Mouse (Mus musculus) G1E (cell line): ENCODE data around the gene Vmp1. TPM values are rescaled to one million over a fixed set of nuclear protein-coding genes. Genes with fewer than 3 reads are reported as not detected.

Experiments used
- ATAC-seq: 2 replicates; pipeline ENCODE4 v1.8.0; 2016; ENCODE audit warnings: mild to moderate bottlenecking; ENCODE audit not compliant: insufficient number of reproducible peaks, poor library complexity, low FRiP score, severe bottlenecking; ENCODE audit errors: extremely low read depth
- DNase-seq: peaks from one replicate; pipeline ENCODE4 v3.0.0; 2012; ENCODE audit warnings: low spot score
- H3K27me3 ChIP-seq: 2 replicates; pipeline ENCODE4 v1.6.1; 2012; ENCODE audit warnings: mild to moderate bottlenecking, low read length, inconsistent platforms; ENCODE audit not compliant: insufficient read depth
- H3K36me3 ChIP-seq: replicated peaks from 2 replicates; pipeline ENCODE3; 2012; ENCODE audit warnings: mild to moderate bottlenecking, inconsistent platforms
- H3K4me1 ChIP-seq: 2 replicates; pipeline ENCODE4 v1.6.1; 2012; ENCODE audit warnings: low read depth, low read length, inconsistent platforms, mixed read lengths; ENCODE audit not compliant: insufficient read depth
- H3K4me3 ChIP-seq: 2 replicates; pipeline ENCODE4 v1.5.1; 2012; ENCODE audit warnings: low read depth, mild to moderate bottlenecking, inconsistent platforms, low read length, moderate library complexity, mixed read lengths
- H3K9me3 ChIP-seq: replicated peaks from 2 replicates; pipeline ENCODE4 v1.6.1; 2012; ENCODE audit warnings: inconsistent platforms
- CTCF ChIP-seq: IDR thresholded peaks from 2 replicates; pipeline ENCODE4 v1.5.1; 2012; ENCODE audit warnings: low read depth, low read length, inconsistent platforms, mixed read lengths
- GATA1 ChIP-seq: IDR thresholded peaks from 2 replicates; pipeline ENCODE4 v1.6.1; 2012; ENCODE audit warnings: borderline replicate concordance, low read length, inconsistent platforms, mixed read lengths
- GATA2 ChIP-seq: IDR thresholded peaks from 2 replicates; pipeline ENCODE4 v1.6.1; 2012; ENCODE audit warnings: low read depth, low read length, inconsistent platforms, borderline replicate concordance
- POLR2AphosphoS5 ChIP-seq: IDR thresholded peaks from 2 replicates; pipeline ENCODE4 v1.6.1; 2012; ENCODE audit warnings: low read depth, low read length, inconsistent platforms; ENCODE audit not compliant: insufficient replicate concordance
- TAL1 ChIP-seq: conservative IDR thresholded peaks from 2 replicates; pipeline ENCODE4 v1.6.1; 2012; ENCODE audit warnings: low read depth, low read length, inconsistent platforms, mixed read lengths
- polyA plus RNA-seq: library from polyadenylated mRNA; stranded (reverse); fragments of >175 nt; gene quantifications from 2 replicates; pipeline ENCODE4 v1.2.3, GENCODE M21; 2012
- total RNA-seq, 2 experiments: library from RNA; stranded (forward) in 1 of 2; stranded (reverse) in 1 of 2; fragments of 200-1000 nt in 1 of 2; fragments of >200 nt in 1 of 2; fragmentation: Nextera tagmentation in 1 of 2; gene quantifications; 2 replicates each; pipeline ENCODE4 v1.2.3; 2014 to 2017

The Vmp1 gene
- total RNA-seq (2014; fragmentation: Nextera tagmentation), result 166 and 188 TPM in 2 replicates
- total RNA-seq (2017), result 156 and 163 TPM in 2 replicates
- polyA plus RNA-seq, result 15.2 and 19.1 TPM in 2 replicates

DNA sequence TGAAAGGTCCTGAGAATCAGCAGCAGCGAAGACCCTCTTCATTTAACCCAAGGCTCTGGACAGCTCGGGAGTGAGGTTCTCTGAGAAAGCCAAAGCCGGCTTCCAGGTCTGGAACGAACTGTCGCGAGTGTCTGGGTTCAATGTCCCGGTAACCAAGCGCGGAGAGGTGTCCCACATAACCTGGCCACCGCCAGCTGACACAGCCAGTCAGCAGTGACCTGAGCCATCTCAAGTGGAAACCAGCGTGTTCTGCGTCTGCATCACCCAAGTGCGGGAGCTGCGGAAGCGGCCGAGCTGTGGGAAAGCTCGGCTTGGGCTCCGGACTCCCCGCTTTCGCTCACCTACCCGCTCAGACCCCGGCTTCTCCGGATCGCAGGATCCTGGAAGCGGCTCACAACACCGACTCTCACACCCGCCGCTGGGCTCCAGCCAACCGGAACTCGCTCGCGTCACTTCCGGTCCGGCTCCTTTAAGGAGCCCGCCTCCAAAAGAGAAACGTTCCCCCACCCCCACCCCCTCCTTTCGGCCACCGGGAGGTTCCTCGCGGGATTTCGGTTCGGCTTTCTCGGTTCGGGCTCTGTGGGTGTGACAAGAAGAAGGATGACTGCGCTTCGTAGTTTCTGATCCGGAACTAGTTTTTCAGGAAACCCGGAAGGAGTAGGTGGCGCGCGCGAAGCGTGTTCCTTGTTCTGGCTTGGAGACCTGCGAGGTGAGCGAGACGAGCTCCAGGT, at the start of gene Vmp1, which contains the start of gene Ptrh2:
TSS of gene Vmp1 (minus strand) at position 442 of the 731 bp plus-strand sequence.
TSS of gene Ptrh2 (plus strand) at position 591 of the 731 bp plus-strand sequence.
- peaks cover 58% of the 10 kb centered on the region for H3K4me1 ChIP-seq

DNA sequence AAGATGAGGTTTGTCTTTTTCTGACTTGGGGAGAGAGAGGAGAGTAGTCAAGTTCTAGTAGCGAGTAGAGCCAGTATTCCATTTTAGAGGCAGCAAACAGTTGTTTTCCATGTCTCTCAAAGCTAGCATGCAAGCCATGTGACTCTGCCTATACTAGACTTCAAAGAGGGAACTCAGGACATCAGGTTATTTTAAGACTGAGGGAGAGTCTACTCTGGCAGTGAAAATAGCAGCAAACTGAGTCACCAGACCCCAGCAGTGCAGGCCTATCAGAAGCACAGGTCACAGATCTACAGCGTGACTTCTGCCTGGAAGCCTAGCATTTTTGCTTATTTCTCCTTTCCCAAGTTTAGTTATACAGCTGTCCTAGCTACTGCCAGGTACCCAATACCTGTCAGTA, 47.8 kb upstream of the Vmp1 start:
- Histone ChIP-seq H3K36me3 (peaks cover 80% of the 10 kb centered on the region), H3K27me3 (no peaks in the 10 kb centered on the region), H3K4me3 (no peak overlapping the region), H3K4me1 (peaks cover 3% of the 10 kb centered on the region; the same call in 1 of the 2 replicates), H3K9me3 (no peaks in the 10 kb centered on the region)
- ATAC-seq, result no peak
- DNase-seq, result no peak
- no peak for TF ChIP-seq POLR2AphosphoS5
- TF ChIP-seq CTCF, result no peak
- TF ChIP-seq TAL1, result no peak
- no peak for TF ChIP-seq GATA1
- no peak for TF ChIP-seq GATA2

More for the DNA sequence above, at the start of gene Vmp1, which contains the start of gene Ptrh2:
- DNase-seq, result peak; percentile 79
- H3K4me3 ChIP-seq, result peak within 1 kb of the TSS; percentile 84
- no peaks in the 10 kb centered on the region for H3K27me3 ChIP-seq
- no peaks in the 10 kb centered on the region for H3K9me3 ChIP-seq
- peak; percentile 85 for ATAC-seq
- no peak for TF ChIP-seq CTCF
- TF ChIP-seq GATA2, result no peak
- TF ChIP-seq POLR2AphosphoS5, result no peak
- TF ChIP-seq TAL1, result no peak
- TF ChIP-seq GATA1, result no peak
- H3K36me3 ChIP-seq, result peaks cover 43% of the 10 kb centered on the region

DNA sequence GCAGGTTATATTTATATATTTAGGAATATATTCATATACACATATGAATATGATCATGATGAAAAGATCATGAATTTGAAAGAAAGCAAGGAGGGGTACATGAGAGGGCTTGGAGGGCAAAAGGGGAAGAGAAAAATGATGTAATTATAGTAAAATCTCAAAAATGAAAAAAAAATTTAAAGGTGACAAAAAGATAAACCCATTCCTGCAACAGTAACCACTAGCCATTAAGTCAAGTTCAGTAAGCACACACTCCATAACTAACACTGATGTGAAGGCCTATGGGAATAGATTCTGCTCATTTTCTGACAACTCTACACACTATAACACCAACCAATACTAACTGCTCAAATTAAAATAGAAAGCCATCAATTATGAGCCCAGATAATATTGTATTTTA, 42.0 kb upstream of the Vmp1 start:
- ATAC-seq (no peak), DNase-seq (no peak)
- Histone ChIP-seq H3K9me3 (no peaks in the 10 kb centered on the region), H3K4me3 (no peak overlapping the region), H3K4me1 (peaks cover 3% of the 10 kb centered on the region; the same call in 1 of the 2 replicates), H3K27me3 (no peaks in the 10 kb centered on the region), H3K36me3 (peaks cover 78% of the 10 kb centered on the region)
- TF ChIP-seq GATA1, result no peak
- TF ChIP-seq TAL1, result no peak
- TF ChIP-seq CTCF, result no peak
- no peak for TF ChIP-seq GATA2
- no peak for TF ChIP-seq POLR2AphosphoS5

DNA sequence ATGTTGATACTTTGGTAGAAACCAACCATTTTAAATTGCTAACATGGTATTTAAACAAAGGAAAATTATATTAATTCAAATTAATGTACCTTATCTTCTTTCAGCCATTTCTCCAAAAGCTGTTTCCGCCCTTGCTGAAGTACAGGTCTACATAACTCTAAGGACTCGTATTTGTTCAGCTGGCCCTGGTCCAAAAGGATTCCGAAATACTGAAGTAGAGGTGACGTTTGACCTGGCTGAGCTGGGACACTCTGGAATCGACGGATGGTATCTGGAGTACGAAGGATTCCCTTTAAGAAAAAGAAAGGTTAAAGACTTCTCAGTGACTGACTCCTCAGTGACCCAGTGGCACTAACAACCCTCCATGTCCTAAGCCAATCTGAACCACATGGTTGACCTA, 41.3 kb upstream of the Vmp1 start:
- H3K9me3 ChIP-seq, result no peaks in the 10 kb centered on the region
- no peak for TF ChIP-seq GATA1
- peaks cover 3% of the 10 kb centered on the region; the same call in 1 of the 2 replicates for H3K4me1 ChIP-seq
- peaks cover 78% of the 10 kb centered on the region for H3K36me3 ChIP-seq
- no peak for ATAC-seq
- no peaks in the 10 kb centered on the region for H3K27me3 ChIP-seq
- no peak for DNase-seq
- H3K4me3 ChIP-seq, result no peak overlapping the region

DNA sequence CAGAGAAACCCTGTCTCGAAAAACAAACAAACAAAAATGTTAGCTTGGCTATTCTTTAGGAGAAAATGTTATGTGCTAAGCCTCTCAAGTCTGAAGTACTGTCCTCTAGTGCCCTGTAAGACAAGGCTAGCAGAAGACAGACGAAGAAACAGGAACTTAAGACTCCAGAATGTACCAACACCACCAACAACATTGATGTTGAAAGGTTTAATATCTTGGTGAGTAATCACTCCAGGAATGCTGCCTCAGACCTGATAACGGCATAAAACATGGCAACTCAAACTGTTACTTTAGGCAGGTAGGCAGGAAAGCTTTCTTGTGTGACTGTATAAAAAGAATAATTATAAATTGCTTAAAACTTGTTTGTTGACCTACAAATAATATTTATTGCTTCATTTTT, 40.4 kb upstream of the Vmp1 start:
- ATAC-seq (no peak), DNase-seq (no peak)
- Histone ChIP-seq H3K4me1 (peaks cover 3% of the 10 kb centered on the region; the same call in 1 of the 2 replicates), H3K4me3 (no peak overlapping the region), H3K9me3 (no peaks in the 10 kb centered on the region), H3K36me3 (peaks cover 80% of the 10 kb centered on the region), H3K27me3 (no peaks in the 10 kb centered on the region)
- TF ChIP-seq POLR2AphosphoS5 (no peak), GATA1 (no peak), TAL1 (no peak), GATA2 (no peak), CTCF (no peak)

DNA sequence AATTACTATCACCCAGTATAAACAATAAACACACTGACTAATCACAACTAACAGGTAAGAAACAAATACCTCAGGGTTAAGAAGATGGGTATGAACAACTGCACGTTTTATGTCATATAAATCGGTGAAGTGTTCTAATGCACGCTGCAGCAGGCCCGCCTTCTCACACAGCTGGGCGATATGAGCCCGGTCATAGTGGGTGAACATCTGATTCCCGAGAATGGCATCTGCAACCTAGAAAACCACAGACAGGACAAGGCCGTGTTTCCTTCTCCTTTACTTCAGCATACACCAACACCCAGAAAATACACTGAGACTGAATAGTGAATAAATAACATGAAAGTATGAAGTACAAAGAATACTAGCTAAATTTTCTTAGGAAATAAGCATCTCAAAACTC, 35.8 kb upstream of the Vmp1 start:
- Histone ChIP-seq H3K36me3 (peaks cover 85% of the 10 kb centered on the region), H3K27me3 (no peaks in the 10 kb centered on the region), H3K9me3 (no peaks in the 10 kb centered on the region), H3K4me3 (no peak overlapping the region), H3K4me1 (peaks cover 2% of the 10 kb centered on the region; the same call in 1 of the 2 replicates)
- ATAC-seq (no peak), DNase-seq (no peak)
- TF ChIP-seq GATA2 (no peak), GATA1 (no peak), TAL1 (no peak), CTCF (no peak), POLR2AphosphoS5 (no peak)
